Mouse (Mus musculus) liver, embryonic 15.5 days (tissue): ENCODE data around the gene Rapgef2. TPM values are rescaled to one million over a fixed set of nuclear protein-coding genes. Genes with fewer than 3 reads are reported as not detected.
"Not testable (repeated sequence)": the region's sequence is repeated elsewhere in the genome, so short reads cannot be mapped to it uniquely, and the experiment has no call there.

ENCODE experiments used
- ATAC-seq: fragments of 200-750 bp; cut with Nextera tagmentation; 2 replicates; pipeline ENCODE4 v1.8.0; 2017; ENCODE audit warnings: moderate number of reproducible peaks, mild to moderate bottlenecking, moderate library complexity; ENCODE audit not compliant: insufficient read depth
- H3K27ac ChIP-seq: fragments of 300-500 bp; sonication (generic); replicated peaks from 2 replicates; pipeline ENCODE4 v1.5.1; 2015; ENCODE audit warnings: mild to moderate bottlenecking, inconsistent platforms
- H3K27me3 ChIP-seq: fragments of 300-500 bp; sonication (generic); 2 replicates; pipeline ENCODE4 v1.6.1; 2015; ENCODE audit warnings: mild to moderate bottlenecking, inconsistent platforms
- H3K36me3 ChIP-seq: fragments of 300-500 bp; sonication (generic); replicated peaks from 2 replicates; pipeline ENCODE4 v1.6.1; 2015; ENCODE audit warnings: moderate library complexity, mild to moderate bottlenecking, inconsistent platforms
- H3K4me1 ChIP-seq: fragments of 300-500 bp; sonication (generic); replicated peaks from 2 replicates; pipeline ENCODE4 v1.6.1; 2015; ENCODE audit warnings: inconsistent platforms
- H3K4me2 ChIP-seq: fragments of 300-500 bp; sonication (generic); 2 replicates; pipeline ENCODE4 v1.6.1; 2015; ENCODE audit warnings: moderate library complexity, mild to moderate bottlenecking, inconsistent platforms
- H3K4me3 ChIP-seq: fragments of 300-500 bp; sonication (generic); replicated peaks from 2 replicates; pipeline ENCODE4 v1.5.1; 2015; ENCODE audit warnings: mild to moderate bottlenecking, inconsistent platforms
- H3K9ac ChIP-seq: fragments of 300-500 bp; sonication (generic); 2 replicates; pipeline ENCODE4 v1.6.1; 2015; ENCODE audit warnings: moderate library complexity, mild to moderate bottlenecking, inconsistent platforms
- H3K9me3 ChIP-seq: fragments of 300-500 bp; sonication (generic); replicated peaks from 2 replicates; pipeline ENCODE4 v1.6.1; 2016; ENCODE audit warnings: inconsistent platforms
- WGBS: fragments of 180-500 bp; shearing (Covaris S2); methylation state at CpG from one replicate; pipeline ENCODE4 v1.1.7; 2015; ENCODE audit warnings: mixed read lengths; ENCODE audit not compliant: insufficient replicate concordance; 5-methylcytosine and 5-hydroxymethylcytosine counted together
- polyA plus RNA-seq: library from polyadenylated mRNA; unstranded; fragments of >200 nt; fragmentation: Nextera tagmentation; extraction: Ambion mirVana; gene quantifications from 2 replicates; pipeline ENCODE4 v1.2.1, GENCODE M21; 2015

Rapgef2 gene
- polyA plus RNA-seq, 1 experiment from 2014 or later = 1.0 TPM

DNA sequence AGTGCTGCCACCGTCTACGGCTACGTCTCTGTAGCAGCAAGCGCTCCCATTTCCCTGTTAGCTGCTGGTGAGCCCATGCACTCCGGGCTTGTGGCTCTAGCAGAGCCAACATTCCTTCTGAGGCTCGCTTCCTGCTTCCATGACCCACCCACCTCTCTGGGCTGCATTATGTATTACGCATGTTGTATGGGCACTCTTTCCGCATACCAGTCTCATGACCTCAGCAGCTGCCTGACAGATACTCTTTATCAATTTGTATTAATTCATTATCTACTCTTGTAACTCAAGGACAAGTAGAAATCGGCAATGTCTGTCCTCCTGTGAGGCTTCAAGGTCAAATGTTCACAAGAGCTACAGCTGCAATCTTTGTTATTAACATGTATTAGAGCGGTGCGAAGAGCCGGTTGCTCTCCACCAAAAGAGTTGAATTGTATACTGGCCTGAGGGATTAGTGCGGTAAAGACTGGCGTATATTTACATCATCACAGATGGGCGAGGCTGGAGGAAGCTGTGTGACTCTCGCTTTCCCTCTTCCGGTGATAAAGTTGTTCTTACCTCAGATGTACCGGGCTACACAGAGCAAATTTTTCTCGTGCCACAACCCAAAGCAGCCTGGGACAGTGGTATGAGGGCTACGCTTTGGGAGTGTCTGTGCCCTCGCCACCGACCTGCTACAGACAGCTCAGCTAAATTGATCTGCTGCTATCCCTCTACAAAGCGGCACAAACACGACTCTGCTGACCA is 104.9 kb downstream of the Rapgef2 start:
- no peak for ATAC-seq
- H3K9me3 ChIP-seq = no peaks in the 10 kb centered on the region
- H3K27me3 ChIP-seq = no peaks in the 10 kb centered on the region
- WGBS = 43% methylated on average over 24 of the region's 24 CpGs
- H3K9ac ChIP-seq = no peak overlapping the region
- H3K4me1 ChIP-seq = peaks cover 14% of the 10 kb centered on the region
- H3K4me3 ChIP-seq = peak overlapping the region; percentile 11; the same call in 1 of the 2 replicates
- 0 out of 2 replicates have a peak overlapping the region, but pooled peaks have one; percentile 30 for H3K27ac ChIP-seq
- H3K4me2 ChIP-seq = peak overlapping the region; percentile 44
- no peaks in the 10 kb centered on the region for H3K36me3 ChIP-seq

DNA sequence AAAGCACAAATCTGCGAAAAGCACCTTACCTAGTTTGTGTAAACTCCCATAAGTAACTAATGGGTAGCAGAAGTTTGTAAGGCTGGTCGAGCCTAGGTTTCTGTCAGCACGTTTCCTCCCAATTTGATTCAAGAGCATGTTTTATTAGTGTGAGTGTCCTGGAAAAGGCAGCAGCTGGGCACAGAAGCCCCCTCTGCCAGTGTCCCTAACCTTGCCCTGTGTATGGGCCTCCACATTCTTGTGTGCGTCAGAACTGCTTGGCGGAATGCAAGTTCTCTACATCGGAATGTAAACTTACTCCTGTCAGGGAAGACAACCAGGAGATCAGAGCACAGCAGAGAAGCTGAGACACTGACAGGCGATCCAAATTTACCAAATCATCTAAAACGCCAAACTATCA is 106.2 kb downstream of the Rapgef2 start:
- 75% methylated on average over 8 of the region's 8 CpGs for WGBS
- Histone ChIP-seq H3K9ac (no peak overlapping the region), H3K9me3 (no peaks in the 10 kb centered on the region), H3K27me3 (no peaks in the 10 kb centered on the region), H3K4me3 (no peak overlapping the region), H3K36me3 (no peaks in the 10 kb centered on the region), H3K4me1 (peaks cover 14% of the 10 kb centered on the region), H3K4me2 (no peak overlapping the region), H3K27ac (no peak overlapping the region)
- ATAC-seq = no peak

DNA sequence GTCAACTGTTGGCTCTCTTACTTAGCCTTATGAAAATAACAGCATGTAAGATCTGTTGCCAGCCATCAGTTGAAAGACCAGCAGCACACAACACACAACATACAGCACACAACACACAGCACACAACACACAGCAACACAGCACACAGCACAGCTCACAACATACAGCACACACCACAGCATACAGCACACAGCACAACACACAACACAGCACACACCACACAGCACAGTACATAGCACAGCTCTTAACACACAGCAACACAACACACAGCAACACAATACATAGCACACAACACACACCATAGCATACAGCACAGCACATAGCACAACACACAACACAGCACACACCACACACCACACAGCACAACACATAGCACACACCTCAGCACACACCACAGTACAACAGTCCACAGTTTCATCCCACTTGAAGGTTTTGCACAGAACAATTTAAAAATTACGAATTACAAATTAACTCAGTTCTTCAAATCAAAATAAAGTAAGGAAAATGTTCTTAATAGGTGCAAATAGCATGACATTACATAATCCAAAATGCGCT is 106.7 kb downstream of the Rapgef2 start:
- Histone ChIP-seq H3K9me3 (no peaks in the 10 kb centered on the region), H3K4me3 (no peak overlapping the region), H3K4me1 (peaks cover 14% of the 10 kb centered on the region), H3K36me3 (no peaks in the 10 kb centered on the region), H3K27me3 (no peaks in the 10 kb centered on the region), H3K27ac (no peak overlapping the region), H3K9ac (no peak overlapping the region), H3K4me2 (no peak overlapping the region)
- 80% methylated on average over 2 of the region's 2 CpGs for WGBS
- ATAC-seq = no peak

DNA sequence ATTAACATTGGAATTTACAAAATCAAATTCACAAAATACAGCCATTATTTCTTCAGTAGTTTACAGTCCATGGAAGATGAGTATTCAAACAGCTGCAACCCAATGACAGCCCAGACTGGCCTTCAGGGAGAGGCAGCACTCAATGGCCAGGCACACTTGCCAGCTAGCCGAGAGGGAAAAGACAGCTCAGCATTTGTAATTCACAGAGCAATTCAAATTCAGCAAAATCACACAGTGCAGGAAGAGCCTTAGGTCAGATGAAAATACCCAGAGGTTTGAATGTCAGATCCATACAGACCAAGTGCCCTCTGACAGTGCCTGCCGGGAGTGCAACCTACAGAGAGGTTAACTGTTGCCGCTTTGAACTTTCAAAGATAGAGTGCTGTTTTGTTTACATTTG is 107.6 kb downstream of the Rapgef2 start:
- no peak overlapping the region for H3K4me2 ChIP-seq
- H3K36me3 ChIP-seq = no peaks in the 10 kb centered on the region
- ATAC-seq = no peak
- H3K27me3 ChIP-seq = no peaks in the 10 kb centered on the region
- no peaks in the 10 kb centered on the region for H3K9me3 ChIP-seq
- no peak overlapping the region for H3K27ac ChIP-seq
- WGBS = 65% methylated on average over 3 of the region's 3 CpGs
- H3K4me3 ChIP-seq = no peak overlapping the region
- peaks cover 14% of the 10 kb centered on the region for H3K4me1 ChIP-seq
- H3K9ac ChIP-seq = no peak overlapping the region

DNA sequence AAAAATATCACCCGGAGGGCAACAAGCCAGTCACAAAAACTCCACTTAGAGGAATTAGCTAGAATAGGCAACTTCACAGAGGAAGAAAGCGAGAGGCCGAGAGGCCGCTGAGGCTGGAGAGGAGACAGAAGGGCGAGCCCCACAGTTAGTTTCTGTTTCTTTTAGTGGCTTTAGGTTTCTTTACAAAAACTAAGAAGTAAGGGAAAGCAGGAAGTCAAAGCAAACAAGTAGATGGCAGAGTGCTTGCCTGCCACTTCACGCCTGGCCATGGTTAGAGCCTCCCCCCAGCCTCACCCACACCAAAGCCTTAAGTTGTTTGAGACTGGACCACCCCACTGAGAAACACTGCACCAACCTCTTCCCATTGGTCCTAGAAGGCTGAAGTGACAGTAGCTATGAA is 108.2 kb downstream of the Rapgef2 start:
- H3K4me3 ChIP-seq = no peak overlapping the region
- ATAC-seq = no peak
- no peak overlapping the region for H3K4me2 ChIP-seq
- no peaks in the 10 kb centered on the region for H3K9me3 ChIP-seq
- H3K36me3 ChIP-seq = no peaks in the 10 kb centered on the region
- no peak overlapping the region for H3K9ac ChIP-seq
- H3K4me1 ChIP-seq = peaks cover 14% of the 10 kb centered on the region
- H3K27me3 ChIP-seq = no peaks in the 10 kb centered on the region
- 43% methylated on average over 6 of the region's 6 CpGs for WGBS
- peak overlapping the region; percentile 51 for H3K27ac ChIP-seq

DNA sequence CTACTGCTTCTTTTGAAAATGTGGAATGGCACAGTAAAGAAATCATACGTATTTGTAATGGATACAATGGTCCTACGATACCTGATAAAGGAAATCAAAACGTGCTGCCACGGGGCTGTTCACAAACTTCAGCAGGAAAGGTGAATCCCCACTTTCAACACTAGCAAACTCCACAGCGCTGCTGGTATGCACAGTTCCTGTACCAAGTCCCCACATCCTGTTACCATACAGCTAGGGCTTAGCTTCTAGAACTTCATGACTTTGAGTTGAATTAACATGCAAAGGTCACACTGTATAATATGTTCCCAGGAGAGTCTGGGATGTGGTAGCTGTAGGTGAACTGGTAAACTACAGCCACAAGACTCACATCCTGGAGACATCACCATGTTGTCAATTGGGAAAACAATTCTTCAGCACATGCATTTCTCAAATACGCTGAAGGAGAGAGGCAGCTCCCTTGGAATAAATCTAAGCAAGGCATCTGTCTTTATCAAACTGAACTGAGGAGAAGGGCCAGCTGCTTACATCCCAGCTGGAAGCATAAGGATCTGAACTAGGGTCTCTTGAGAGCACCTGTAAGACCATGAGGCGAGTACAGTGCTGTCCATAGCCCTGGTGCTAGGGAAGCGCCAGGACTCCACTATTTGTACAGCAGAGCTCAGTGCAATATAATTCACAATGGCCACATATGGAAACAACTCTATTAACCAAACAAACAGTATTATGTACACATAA is 109.0 kb downstream of the Rapgef2 start:
- Histone ChIP-seq H3K9me3 (no peaks in the 10 kb centered on the region), H3K27ac (peak overlapping the region; percentile 51), H3K36me3 (no peaks in the 10 kb centered on the region), H3K4me1 (peaks cover 14% of the 10 kb centered on the region), H3K9ac (no peak overlapping the region), H3K27me3 (no peaks in the 10 kb centered on the region), H3K4me2 (no peak overlapping the region), H3K4me3 (no peak overlapping the region)
- ATAC-seq = no peak
- 54% methylated on average over 8 of the region's 8 CpGs for WGBS

DNA sequence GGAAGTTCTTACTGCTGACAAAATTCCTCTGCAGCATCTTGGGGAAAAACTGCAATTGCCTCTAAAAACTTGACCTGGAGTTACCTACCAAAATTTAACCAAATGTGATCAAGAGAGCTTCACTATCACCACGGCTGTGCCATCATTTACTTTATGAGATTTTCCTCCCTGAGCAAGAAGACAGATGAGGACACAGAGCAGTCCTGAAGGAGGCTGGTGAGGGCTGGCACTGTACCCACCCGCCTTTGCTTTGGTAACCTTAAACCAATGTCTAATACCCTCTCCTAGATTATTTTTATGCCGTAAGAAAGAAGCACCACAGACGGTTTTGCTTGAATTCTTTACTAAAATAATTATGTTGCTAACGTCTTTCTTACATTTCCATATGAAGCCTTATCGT is 112.1 kb downstream of the Rapgef2 start:
- Histone ChIP-seq H3K27me3 (no peaks in the 10 kb centered on the region), H3K36me3 (no peaks in the 10 kb centered on the region), H3K4me2 (no peak overlapping the region), H3K9me3 (no peaks in the 10 kb centered on the region), H3K27ac (no peak overlapping the region), H3K9ac (no peak overlapping the region), H3K4me1 (peaks cover 20% of the 10 kb centered on the region; the same call in 1 of the 2 replicates), H3K4me3 (no peak overlapping the region)
- 73% methylated on average over 6 of the region's 6 CpGs for WGBS
- ATAC-seq = no peak

DNA sequence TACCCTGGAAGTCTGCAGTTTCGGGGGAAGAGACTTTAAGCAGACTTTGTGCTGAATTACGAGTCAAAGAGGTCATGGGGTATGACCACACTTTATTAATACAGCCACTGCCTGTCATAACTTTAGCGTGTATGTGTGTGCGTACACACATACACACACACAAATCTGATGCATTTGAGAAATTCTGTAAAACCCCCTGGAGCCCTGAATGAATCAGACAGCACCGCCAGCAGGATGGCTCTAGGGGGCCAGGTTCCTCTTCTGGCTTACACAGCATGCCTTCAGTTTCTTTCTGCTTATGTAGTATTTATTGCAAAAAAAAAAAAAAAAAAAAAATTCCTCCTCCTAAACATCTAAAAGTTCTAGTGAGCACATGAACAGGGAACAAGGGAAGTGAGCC is 113.0 kb downstream of the Rapgef2 start:
- Histone ChIP-seq H3K9ac (no peak overlapping the region), H3K4me3 (no peak overlapping the region), H3K27me3 (no peaks in the 10 kb centered on the region), H3K27ac (no peak overlapping the region), H3K9me3 (no peaks in the 10 kb centered on the region), H3K4me1 (peaks cover 18% of the 10 kb centered on the region; the same call in 1 of the 2 replicates), H3K4me2 (no peak overlapping the region), H3K36me3 (no peaks in the 10 kb centered on the region)
- 68% methylated on average over 5 of the region's 5 CpGs for WGBS
- no peak for ATAC-seq

DNA sequence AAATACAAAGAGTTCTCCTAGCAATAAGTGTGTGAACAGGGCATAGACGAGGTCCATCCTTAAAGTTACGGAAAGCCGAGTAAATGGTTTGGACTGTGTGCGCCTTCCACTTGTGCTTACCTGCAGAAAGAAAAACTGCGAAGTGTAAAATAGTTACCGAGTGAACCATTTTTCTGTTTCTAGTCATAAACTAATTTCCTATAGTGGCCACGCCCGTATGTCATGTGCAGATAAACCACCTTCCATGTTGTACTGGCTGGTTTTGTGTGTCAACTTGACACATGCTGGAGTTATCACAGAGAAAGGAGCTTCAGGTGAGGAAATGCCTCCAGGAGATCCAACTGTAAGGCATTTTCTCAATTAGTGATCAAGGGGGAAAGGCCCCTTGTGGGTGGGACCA is 115.2 kb downstream of the Rapgef2 start:
- H3K4me1 ChIP-seq = peaks cover 19% of the 10 kb centered on the region; the same call in 1 of the 2 replicates
- not testable (repeated sequence) for H3K36me3 ChIP-seq, H3K9ac ChIP-seq, ATAC-seq, H3K27me3 ChIP-seq, H3K27ac ChIP-seq, H3K9me3 ChIP-seq, H3K4me3 ChIP-seq, H3K4me2 ChIP-seq
- 56% methylated on average over 8 of the region's 8 CpGs for WGBS

DNA sequence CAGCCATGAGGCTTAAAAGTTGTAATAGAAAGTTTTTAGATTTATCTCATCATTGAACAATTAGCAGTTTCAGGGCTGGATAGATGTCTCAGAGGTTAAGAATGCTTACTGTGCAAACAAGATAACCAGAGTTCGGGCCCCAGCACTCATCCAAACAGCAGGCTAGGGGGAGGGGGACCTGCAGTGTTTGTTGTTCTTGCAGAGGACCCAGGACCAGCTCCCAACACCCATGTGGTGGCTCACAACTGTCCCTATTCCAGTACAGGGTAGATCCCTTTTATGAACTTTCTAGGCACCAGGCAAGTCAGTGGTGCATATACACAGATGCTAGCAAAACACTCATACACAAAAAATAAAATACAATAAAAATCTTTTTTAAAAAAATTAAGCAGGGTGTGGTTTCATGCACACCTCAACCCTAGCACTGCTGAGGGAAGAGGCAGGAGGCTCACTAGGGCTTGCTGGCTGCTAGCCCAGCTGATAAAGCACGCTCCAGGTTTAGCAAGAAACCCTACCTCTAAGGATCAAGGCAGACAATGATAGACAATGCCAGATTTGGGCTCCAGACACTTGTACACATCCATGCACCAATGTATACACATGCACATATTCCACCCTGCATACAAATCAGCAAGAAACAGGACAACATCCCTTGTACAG is 118.0 kb downstream of the Rapgef2 start:
- H3K4me3 ChIP-seq = no peak overlapping the region
- H3K36me3 ChIP-seq = no peaks in the 10 kb centered on the region
- WGBS = 8% methylated on average over 2 of the region's 2 CpGs
- peaks cover 19% of the 10 kb centered on the region; the same call in 1 of the 2 replicates for H3K4me1 ChIP-seq
- no peaks in the 10 kb centered on the region for H3K9me3 ChIP-seq
- no peak overlapping the region for H3K9ac ChIP-seq
- no peaks in the 10 kb centered on the region for H3K27me3 ChIP-seq
- H3K4me2 ChIP-seq = no peak overlapping the region
- ATAC-seq = peak; percentile 47
- no peak overlapping the region for H3K27ac ChIP-seq

DNA sequence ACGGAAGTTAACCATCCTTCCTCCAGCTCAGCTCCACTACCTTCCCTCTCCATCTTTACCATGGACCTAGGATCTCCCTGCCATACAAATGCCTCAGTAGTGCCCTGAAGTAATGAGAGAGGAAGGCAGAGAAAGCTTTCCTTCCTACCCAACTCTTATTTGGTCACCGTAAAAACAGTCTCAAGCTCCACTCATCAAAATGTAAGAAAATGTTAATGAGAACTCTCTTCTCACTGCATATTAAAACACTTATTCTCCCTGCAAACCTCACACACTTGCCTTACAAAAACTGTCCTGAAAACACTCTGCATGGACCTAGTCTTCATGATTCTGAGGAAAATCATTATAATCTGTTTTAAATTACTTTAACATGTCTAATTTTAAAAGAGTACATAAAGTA is 118.7 kb downstream of the Rapgef2 start:
- Histone ChIP-seq H3K4me1 (peaks cover 25% of the 10 kb centered on the region), H3K27ac (no peak overlapping the region), H3K27me3 (no peaks in the 10 kb centered on the region), H3K9me3 (no peaks in the 10 kb centered on the region), H3K4me2 (no peak overlapping the region), H3K36me3 (no peaks in the 10 kb centered on the region), H3K4me3 (no peak overlapping the region), H3K9ac (no peak overlapping the region)
- WGBS = 64% methylated on average over 2 of the region's 2 CpGs
- no peak for ATAC-seq
